Mouse (Mus musculus): ENCODE results near the gene Itih1. TPM values are rescaled to one million over a fixed set of nuclear protein-coding genes. Genes with fewer than 3 reads are reported as not detected.
A peak's percentile ranks its signal among the peaks of the same experiment; 100 is the strongest.

Gene Itih1
- under 1 TPM in 1 of 2 experiments, not detected in 1; 0.34 TPM for total RNA-seq (2021)
- long read RNA-seq, experiment 1: 0 reads
- long read RNA-seq, experiment 2: 0 reads

DNA sequence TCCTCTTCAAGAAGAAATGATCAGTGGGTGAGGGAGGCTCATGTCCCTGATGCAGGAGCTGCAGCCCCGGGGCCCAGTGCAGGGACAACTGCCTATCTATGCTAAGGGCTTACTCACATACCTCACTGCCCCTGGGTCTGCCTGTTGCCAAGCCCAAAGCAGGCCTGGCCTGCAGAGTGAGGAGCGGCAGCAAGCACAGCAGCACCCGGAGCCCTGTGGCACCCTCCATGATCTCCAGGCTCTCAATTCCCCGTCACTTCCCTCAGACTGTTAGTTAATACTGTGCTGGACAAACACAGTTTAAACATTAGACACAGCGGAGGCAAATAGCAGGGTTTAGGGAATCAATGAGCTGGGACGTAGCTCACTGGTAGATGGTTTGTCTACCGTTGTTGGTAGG is at the start of gene Itih1:
Gene Itih1 (minus strand): TSS at position 252 of the 400 bp plus-strand sequence.
- DNase-seq: no peak

DNA sequence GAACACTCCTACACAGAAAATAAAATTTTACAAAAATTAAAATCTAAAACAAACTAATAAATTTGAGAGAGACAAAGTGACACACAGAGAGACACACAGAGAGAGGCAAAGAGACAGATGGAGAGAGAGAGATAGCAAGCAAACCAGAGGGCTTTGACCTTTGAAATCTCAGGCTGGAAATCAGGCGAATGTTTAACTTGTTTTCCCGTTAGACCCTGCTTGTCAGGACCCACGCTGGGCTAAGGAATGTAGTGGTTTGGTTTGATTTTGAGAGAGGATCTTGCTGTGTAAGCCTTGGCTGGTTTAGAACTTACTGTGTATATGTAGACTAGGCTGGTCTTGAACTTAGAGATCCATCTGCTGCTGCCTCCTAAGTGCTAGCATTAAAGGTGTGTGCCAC is 33.1 kb upstream of the Itih1 start:
- DNase-seq: no peak

DNA sequence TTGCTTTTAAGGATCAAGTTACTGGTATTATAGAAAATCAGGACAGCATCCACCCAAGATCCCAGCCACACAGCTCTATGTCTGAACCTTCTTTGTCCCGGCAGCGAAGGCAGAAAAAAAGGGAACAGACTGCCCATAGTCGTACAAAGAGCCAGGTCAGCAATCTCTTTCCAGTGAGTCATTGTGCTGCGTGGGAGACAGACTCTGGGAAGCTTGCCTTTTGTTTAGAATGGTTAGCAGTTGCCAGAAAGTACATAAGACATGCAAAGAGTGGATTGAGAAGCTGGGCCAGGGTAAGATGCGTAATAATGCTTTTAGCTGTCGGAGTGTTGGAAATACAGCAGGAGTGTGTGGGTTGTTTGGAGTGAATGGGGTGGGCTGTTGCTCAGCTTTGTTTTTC is 31.1 kb upstream of the Itih1 start:
- DNase-seq: no peak

DNA sequence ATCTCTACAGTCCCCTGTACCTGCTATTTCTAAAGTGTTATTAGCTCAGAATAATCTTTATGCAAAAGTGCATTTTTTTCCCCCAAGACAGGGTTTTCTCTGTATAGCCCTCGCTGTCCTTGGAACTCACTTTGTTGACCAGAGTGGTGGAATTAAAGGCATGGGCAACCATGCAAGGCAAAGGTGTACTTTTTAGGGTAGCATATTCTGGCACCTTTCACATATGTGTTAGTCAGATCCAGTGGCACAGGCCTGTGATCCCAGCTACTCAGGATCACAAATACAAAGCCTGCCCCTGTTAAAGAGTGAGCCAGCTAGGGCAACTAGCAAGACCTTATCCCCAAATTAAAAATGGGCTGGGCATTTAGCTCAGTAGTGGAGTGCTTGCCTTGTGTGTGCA is 17.3 kb upstream of the Itih1 start:
- DNase-seq: no peak

DNA sequence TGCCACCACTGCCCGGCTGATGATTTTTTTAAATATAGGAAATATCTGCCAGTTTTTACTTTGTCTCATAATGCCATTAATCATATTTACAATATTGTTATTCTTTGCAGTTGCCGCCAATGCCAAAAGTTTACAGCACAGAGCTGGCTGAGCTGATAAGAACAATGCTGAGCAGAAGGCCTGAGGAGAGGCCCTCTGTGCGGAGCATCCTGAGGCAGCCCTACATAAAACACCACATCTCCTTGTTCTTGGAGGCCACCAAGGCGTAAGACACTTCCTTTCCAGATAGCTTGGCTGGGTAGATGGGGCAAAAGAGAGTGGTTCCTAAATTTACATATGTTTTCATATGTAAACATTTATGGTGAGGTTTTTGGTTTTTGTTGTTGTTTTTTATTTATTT is 15.9 kb upstream of the Itih1 start:
- no peak for DNase-seq

DNA sequence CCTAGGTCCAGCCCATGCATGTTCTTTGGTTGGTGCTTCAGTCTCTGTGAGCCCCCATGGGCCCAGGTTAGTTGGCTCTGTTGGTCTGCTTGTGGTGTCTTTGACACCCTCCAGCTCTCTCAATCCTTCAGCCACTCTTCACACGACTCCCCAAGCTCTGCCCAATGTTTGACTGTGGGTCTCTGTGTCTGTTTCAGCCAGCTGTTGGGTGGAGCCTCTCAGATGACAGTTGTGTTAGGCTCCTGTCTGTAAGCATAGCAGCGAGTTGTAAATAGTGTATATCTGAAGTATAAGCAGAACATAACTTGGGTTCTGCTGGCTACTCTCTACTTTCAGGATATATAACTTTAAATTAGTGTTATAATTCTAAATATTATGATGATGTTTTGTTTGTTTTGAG is 15.4 kb upstream of the Itih1 start:
- DNase-seq: no peak

DNA sequence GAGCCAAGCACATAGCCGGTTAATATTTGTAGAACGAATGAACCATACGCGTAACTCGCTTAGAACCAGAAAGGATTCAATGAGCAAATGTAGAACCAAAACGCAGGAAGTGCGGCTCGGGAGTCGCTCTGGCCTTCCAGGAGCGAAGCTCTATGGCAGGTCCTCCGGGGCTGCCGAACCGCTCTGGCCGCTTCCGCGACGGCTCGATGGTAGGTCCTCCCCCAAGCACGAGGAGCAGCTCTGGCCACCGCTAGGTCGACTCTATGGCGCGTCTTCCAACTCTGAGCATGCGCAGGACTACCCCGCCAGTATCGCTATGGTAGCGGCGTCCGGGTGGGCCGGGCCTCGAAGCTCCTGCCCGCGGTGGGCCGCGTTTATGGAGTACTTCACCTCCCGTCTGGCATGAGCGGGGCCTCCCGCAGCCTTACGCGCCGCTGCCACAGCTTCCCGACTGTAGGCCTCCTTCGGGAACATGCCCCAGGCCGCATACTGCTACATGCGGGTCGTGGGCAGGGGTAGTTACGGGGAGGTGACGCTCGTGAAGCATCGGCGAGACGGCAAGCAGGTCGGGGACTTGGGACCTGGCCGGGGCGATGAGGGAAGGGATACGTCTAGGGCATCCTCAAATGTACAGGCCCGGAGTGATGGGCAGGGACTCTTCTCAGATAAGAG is 8.2 kb upstream of the Itih1 start, which contains the start of gene Nek4:
Gene Nek4 (plus strand): TSS at position 224 of the 672 bp plus-strand sequence.
- peak; percentile 91 for DNase-seq

DNA sequence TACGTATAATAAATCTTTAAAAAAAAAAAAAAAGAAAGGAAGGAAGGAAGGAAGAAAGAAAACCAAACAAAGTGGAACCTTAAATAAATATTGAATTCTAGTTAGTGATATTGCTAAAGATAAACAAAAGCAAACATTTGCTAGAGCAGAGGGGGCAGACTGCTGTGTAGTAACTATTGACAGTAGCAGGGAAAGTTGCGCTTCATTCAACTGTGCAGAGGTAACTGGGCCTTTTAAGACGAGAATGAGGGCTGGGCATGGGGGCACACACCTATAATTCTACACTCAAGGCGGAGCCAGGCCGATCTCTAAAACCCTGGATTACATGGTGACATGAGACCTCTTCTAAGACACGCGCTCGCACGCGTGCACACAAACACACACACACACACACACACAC is 6.9 kb upstream of the Itih1 start:
- DNase-seq: no peak

DNA sequence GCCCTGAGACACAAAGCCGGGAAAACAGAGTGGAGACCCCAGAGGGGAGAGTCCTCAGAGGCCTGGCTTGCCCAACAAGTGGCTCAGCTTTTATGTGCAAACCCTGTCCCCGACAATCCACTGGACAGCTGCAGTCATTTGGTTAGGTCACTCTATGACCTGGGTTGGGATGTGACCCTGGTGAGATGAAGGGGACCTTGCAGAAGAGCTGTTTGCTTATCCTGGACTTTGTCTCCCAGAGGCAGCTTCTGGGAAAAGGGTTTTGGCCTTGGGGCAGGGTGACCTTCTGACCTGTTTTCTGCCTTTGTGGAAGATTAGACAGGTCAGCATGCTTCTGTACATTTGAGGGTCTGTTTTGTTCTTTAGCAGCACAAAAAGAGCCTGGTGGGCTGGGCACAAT is 1.7 kb upstream of the Itih1 start:
- DNase-seq: no peak

DNA sequence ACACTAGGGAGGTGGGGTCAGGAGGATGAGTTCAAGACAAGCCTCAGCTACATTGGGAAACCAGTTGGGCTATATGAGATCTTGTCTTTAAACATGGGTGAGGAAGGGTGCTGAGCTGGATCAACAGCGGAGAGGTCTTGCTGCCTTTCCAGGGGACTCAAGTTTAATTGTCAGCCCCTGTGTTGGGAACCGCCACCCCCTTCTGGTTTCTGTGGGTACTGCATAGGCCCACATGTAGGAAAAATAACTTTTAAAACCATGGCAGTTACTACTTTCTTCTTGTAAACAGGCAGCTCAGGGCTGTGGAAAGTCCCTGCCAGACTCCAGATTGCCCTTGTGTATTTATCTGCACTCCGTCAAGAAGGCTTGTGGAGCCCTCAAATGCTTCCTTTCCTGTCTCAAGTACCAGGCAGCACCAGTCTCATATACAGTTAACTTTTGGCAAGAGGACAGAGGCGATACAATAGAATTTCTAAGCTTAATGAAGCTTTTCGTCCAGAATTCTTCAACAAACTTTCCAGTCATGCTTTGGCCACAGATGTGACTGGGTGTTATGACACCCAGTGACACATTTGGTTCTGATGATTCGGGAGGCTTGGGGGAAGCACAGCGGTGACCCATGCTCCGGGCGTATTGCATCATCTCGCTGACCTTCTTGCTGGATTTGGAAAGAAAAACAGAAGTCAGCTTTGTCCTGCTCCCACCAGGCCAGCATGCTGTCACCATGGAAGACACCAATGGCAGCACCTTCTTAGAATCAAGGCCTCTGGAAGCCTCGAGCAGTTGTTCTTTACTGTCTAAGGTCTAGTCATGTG is 978 bp upstream of the Itih1 start:
- peak; percentile 70 for DNase-seq

DNA sequence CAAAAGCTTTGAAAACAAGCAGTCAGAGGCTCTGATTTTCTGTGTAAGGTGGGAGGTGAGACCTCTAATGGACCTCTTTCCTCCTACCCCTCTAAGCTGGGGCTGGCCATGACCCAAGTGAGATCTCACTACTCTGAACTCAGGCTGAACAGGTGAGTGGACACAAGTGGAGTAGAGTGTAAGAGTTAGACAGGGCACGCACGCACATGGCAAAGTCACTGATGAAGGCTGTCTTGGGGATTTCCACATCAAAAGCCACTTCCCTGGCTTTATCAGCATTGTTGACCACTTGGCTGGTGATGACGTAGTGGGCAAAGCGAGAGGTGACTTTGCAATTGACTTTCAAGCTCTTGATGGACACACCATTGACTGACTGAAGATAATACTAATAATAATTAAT is 835 bp downstream of the Itih1 start:
- DNase-seq: no peak

DNA sequence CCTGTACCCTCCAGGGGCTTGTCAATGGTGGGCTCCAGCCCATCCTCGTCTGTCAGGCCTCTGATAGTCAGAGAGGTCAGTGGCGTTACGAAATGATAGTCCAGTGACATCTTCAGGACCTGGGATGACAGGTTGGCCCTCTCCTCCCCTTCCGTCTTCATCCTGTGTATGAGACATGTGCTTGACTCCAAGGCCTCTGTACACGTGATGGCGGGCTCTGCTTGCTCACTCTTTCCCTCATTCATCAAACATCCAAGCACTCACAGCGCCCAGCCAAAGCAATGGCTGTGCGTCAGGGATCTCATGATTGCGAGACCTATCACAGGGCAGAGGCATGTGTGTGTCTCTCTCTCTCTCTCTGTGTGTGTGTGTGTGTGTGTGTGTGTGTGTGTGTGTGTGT is 9.7 kb downstream of the Itih1 start:
- no peak for DNase-seq

DNA sequence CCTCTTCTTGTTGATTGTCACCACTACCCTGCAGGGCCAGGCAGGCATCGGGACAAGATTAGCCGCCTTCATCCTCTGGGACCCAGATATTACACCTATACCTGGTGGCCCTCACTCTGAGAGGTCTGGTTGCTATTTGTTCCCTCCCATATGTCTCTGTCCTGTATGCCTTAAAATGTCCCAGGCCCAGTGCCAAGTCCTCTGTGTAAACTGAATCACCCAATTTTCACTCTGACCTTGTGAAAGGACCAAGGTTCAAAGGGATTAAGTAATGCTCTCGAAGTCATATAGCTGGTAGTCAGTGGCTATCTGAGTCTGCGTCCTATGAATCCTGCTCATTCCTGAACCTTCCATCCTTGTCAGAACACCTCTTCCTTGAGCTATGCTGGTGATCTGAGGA is 12.7 kb downstream of the Itih1 start:
- DNase-seq: no peak

DNA sequence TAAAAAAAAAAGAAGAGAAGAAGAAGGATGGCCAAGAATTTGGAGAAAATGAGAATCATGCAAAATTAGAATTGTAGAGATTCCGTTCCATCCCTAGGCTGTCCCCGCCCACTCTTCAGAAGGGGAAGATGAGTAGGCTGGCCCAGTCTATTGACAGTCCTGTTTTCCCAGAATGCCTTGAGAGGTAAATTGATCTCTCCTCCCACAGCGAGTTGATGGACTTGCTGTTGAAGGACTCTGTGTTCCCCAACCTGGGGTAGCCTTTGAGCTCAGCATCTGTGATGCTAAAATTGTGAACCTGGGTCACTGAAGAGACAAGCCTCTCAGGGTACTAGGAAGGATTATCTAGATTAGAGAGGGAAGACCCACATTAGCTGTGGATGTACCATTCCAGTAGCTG is 17.6 kb downstream of the Itih1 start:
- no peak for DNase-seq

DNA sequence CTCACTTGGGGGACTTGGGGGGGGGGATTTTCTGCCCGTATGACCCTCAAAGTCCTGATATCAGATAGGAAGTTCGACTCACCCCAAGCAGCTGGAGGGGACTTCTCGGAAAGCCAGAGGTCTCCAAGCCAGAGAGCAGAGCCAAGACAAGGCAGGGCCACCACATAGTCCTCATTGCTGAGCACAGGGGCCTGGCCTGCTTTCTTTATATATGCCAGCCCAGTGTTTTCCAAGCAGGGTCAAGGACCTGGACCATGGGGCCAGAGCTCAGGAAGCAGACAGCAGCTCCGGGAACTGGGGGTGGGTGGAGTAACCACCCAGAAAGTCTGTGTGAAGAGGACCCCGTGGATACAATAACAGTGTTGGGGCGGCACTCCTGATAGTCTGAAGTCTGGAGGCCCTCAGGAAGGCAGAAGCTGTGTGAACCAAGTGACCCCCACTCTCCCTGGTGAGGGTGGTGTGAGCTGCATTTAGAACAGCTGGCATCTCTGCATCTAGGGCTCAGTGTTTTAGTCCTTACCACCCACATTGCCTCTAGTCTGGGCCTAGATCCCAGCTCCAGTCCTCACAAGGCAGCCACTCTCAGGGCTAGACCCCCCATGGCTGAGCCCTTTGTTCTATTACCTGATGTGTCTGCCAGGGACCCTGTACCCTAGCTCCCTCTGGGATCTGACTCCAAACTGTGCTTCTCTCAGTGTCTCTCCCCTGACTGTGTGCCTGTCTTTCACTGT is 19.5 kb downstream of the Itih1 start, which contains the start of gene Itih3:
Gene Itih3 (minus strand): TSS at position 386 of the 731 bp plus-strand sequence.
- DNase-seq: no peak

DNA sequence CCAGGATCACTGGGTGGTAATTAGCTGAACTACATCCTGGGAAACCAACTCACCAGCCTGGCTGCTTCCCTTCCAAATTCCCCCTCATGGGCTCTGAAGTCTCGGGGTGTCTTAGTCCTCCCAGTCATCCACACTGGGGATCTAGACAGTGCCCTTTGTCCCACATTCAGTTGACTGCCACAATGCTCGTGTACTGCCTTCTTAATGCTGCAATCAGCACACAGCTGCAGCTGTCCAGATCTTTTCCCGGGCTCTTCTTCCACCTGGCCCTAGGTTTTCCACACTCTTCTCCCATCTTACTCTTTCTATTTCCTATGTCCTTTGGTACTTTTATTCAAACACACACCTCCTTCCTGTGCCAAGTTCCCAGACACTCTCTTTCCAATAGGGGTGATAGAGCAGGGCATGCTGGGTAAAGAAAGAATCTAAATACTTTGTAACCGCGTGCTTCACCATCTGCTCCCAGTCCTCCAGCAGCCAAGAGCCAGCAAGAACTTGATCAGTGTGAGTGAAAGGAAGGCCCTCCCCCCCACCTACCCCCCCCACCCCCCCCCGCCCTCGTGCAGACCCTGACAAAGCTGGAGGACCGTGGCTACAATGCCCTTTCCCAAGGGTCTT is 20.9 kb downstream of the Itih1 start:
- no peak for DNase-seq

DNA sequence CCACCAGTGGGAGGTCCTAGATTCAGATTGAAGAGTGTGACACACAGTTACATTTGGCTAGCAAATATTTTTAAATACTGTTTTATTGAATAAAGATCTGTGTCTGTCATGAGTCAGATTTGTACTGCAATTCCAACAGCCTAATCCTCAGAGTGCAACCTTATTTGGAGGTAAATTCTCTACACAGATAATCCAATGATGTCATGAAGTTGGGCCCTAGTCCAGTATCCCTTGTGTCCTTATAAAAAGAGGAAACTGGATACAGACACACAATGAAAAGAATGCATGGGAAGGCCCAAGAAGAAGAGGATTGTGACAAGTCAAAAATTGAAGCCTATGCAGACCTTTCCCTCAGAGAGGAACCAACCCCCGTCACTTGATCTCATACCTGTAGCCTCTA is 26.6 kb downstream of the Itih1 start:
- DNase-seq: no peak

DNA sequence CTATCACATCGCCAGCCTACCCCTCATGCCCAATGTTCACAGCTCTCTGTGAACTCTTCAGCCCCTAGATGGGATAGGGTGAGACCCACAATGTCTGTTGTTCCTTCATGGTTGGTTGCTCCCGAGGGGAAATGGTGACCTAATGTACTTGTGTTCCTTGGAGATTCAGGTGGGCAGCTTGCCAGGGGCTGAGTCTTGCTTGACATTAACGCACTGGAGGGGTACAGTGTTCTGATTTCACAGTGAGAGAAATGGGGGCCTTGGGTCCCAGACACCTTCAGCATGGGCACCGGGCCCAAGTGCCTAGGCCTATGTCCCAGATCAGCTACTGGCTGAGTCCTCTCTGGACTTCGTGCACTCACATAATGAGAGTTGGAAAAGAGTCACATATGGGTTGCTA is 29.7 kb downstream of the Itih1 start:
- peak; percentile 22 for DNase-seq

DNA sequence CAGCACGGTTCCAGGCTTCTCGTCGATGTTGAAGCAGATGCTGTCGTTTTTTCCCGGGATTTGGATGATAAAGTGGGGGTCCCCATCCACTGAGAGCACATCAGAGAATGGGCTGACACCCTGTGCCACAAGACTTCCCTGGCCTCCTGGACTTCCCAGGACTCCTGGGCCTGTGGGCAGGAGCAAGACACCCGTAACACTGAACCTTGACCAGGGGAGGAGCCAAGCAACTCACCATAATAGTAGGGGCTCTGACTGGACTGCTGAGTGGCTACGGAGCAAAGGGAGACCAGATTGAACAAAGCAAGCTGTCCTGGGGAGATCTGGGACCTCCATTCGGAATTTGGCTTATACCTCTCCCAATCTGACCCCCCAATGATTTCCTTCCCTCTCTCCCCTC is 30.4 kb downstream of the Itih1 start:
- no peak for DNase-seq

DNA sequence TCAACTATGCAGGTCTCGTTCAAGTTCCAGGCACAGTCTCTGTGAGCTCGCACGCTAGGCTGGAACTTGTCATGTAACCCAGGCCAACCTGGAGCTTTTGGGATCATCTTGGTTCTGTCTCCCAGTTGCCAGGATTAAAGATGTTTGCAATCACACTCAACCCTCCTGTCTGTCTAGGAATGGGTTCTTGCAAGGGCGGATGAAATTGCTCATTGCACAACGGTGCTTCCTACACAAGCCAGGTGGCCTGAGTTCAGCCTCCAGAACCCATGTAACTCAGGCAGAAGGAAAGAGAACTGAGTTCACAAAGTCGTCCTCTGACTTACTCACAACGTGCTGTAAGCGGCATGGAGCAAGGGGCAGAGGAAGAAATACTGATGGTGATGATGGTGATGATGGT is 31.9 kb downstream of the Itih1 start:
- no peak for DNase-seq

DNA sequence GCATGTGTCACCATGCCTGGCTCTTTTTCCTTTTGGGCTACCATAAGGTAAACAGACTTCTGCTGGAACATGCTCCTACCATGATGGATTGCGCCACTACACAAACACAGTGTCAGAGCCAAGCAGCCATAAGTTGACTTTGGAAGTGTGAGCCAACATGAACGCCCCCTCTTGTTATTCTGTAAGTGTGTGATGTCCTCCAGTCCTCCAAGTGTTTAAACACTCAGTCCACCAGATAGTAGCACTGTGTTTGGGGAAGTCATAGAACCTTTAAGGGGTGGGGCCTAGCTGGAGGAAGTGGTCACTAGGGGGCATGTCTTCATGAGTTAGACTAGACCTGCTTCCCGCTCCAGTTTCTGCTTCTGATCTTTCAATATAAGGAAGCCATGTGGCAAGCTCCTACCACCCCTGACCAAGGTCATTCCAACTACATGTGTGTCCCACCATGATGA is 35.2 kb downstream of the Itih1 start:
- DNase-seq: no peak

DNA sequence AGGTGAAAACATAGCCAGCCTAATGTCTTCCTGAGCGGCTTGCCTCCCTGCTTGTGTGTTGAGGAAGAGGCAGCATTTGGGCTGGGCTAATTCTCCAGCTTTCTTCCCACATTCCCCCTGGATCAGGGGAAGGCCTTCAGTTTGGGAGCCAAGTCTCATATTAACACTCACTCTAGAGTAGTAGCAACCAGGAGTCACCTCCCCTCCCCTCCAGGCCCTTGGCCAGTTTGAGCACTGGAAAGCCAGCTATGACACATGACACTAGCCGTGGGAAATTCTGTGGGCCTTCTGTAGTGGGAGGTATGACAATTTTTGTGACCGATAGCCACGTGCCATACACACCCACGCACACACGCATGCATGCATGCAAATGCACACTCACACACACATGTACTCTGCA is 37.1 kb downstream of the Itih1 start:
- DNase-seq: no peak
